Mouse (Mus musculus): ENCODE measurements around the gene Cpxm1. TPM values are rescaled to one million over a fixed set of nuclear protein-coding genes. Genes with fewer than 3 reads are reported as not detected.

Cpxm1 gene
- polyA plus RNA-seq (2015; fragmentation: Nextera tagmentation; extraction: Ambion mirVana): 36.1 and 36.3 TPM in 2 replicates

GRCm38 (mm10) chr2:130397186-130397985, at the start of gene Cpxm1:
Gene Cpxm1 (minus strand): TSS chr2:130397574.
- H3K4me1 ChIP-seq (replicated peaks): peaks cover 17% of the 10 kb centered on the region; the same call in 1 of the 2 replicates
- H3K27me3 ChIP-seq (replicated peaks): 0 out of 2 replicates have a peak, but pooled peaks cover 6% of the 10 kb centered on the region
- WGBS: under 1% methylated on average over 41 of the region's 53 CpGs
- peak; percentile 94 for ATAC-seq
- H3K9me3 ChIP-seq: no peaks in the 10 kb centered on the region
- H3K9ac ChIP-seq: peak within 1 kb of the TSS; percentile 68
- no peaks in the 10 kb centered on the region for H3K36me3 ChIP-seq
- peak within 1 kb of the TSS; percentile 61 for H3K4me3 ChIP-seq (replicated peaks)
- H3K4me2 ChIP-seq (replicated peaks): peak within 1 kb of the TSS; percentile 96
- H3K27ac ChIP-seq: peak within 1 kb of the TSS; percentile 54; the same call in 1 of the 2 replicates

- Histone ChIP-seq H3K4me2 (replicated peaks) (no peak overlapping the region), H3K4me1 (replicated peaks) (no peaks in the 10 kb centered on the region), H3K27ac (no peak overlapping the region), H3K36me3 (peaks cover 56% of the 10 kb centered on the region), H3K9me3 (no peaks in the 10 kb centered on the region), H3K9ac (no peak overlapping the region), H3K27me3 (replicated peaks) (no peaks in the 10 kb centered on the region), H3K4me3 (replicated peaks) (no peak overlapping the region)
- 89% methylated on average over 10 of the region's 10 CpGs for WGBS
- ATAC-seq: no peak
Measured at GRCm38 (mm10) chr2:130442162-130442561, 44.8 kb upstream of the Cpxm1 start.

- ATAC-seq: no peak
- Histone ChIP-seq H3K9me3 (no peaks in the 10 kb centered on the region), H3K9ac (no peak overlapping the region), H3K27me3 (replicated peaks) (no peaks in the 10 kb centered on the region), H3K4me1 (replicated peaks) (no peaks in the 10 kb centered on the region), H3K27ac (no peak overlapping the region), H3K4me2 (replicated peaks) (no peak overlapping the region), H3K36me3 (peaks cover 56% of the 10 kb centered on the region), H3K4me3 (replicated peaks) (no peak overlapping the region)
- WGBS: 92% methylated on average over 4 of the region's 4 CpGs
Measured at GRCm38 (mm10) chr2:130439840-130440480, 42.6 kb upstream of the Cpxm1 start.

- no peak for ATAC-seq
- WGBS: 96% methylated on average over 3 of the region's 3 CpGs
- peaks cover 50% of the 10 kb centered on the region for H3K36me3 ChIP-seq
Measured at GRCm38 (mm10) chr2:130438861-130439260, 41.5 kb upstream of the Cpxm1 start.

GRCm38 (mm10) chr2:130436769-130437168, 39.4 kb upstream of the Cpxm1 start:
- Histone ChIP-seq H3K9me3 (no peaks in the 10 kb centered on the region), H3K4me3 (replicated peaks) (no peak overlapping the region), H3K27me3 (replicated peaks) (no peaks in the 10 kb centered on the region), H3K9ac (no peak overlapping the region), H3K36me3 (peaks cover 33% of the 10 kb centered on the region), H3K4me2 (replicated peaks) (no peak overlapping the region), H3K27ac (no peak overlapping the region), H3K4me1 (replicated peaks) (no peaks in the 10 kb centered on the region)
- WGBS: 93% methylated on average over 1 of the region's 1 CpGs
- no peak for ATAC-seq

More at GRCm38 (mm10) chr2:130438861-130439260, 41.5 kb upstream of the Cpxm1 start:
- no peaks in the 10 kb centered on the region for H3K9me3 ChIP-seq
- no peak overlapping the region for H3K4me3 ChIP-seq (replicated peaks)
- H3K27ac ChIP-seq: no peak overlapping the region
- H3K27me3 ChIP-seq (replicated peaks): no peaks in the 10 kb centered on the region
- H3K4me1 ChIP-seq (replicated peaks): no peaks in the 10 kb centered on the region
- H3K4me2 ChIP-seq (replicated peaks): no peak overlapping the region
- no peak overlapping the region for H3K9ac ChIP-seq

GRCm38 (mm10) chr2:130433152-130433551, 35.8 kb upstream of the Cpxm1 start:
- Histone ChIP-seq H3K9me3 (no peaks in the 10 kb centered on the region), H3K27ac (no peak overlapping the region), H3K4me1 (replicated peaks) (no peaks in the 10 kb centered on the region), H3K9ac (no peak overlapping the region), H3K36me3 (peaks cover 3% of the 10 kb centered on the region; the same call in 1 of the 2 replicates), H3K4me2 (replicated peaks) (no peak overlapping the region), H3K27me3 (replicated peaks) (no peaks in the 10 kb centered on the region), H3K4me3 (replicated peaks) (no peak overlapping the region)
- ATAC-seq: peak; percentile 59
- WGBS: 19% methylated on average over 4 of the region's 4 CpGs

- H3K27ac ChIP-seq: no peak overlapping the region
- no peak for ATAC-seq
- no peak overlapping the region for H3K4me2 ChIP-seq (replicated peaks)
- no peaks in the 10 kb centered on the region for H3K9me3 ChIP-seq
- H3K27me3 ChIP-seq (replicated peaks): no peaks in the 10 kb centered on the region
- no peak overlapping the region for H3K4me3 ChIP-seq (replicated peaks)
- H3K9ac ChIP-seq: no peak overlapping the region
- no peaks in the 10 kb centered on the region for H3K4me1 ChIP-seq (replicated peaks)
- no peaks in the 10 kb centered on the region for H3K36me3 ChIP-seq
- WGBS: 76% methylated on average over 3 of the region's 3 CpGs
Measured at GRCm38 (mm10) chr2:130432157-130432556, 34.8 kb upstream of the Cpxm1 start.

GRCm38 (mm10) chr2:130430484-130430883, 33.1 kb upstream of the Cpxm1 start:
- Histone ChIP-seq H3K4me3 (replicated peaks) (no peak overlapping the region), H3K4me1 (replicated peaks) (no peaks in the 10 kb centered on the region), H3K27me3 (replicated peaks) (no peaks in the 10 kb centered on the region), H3K36me3 (no peaks in the 10 kb centered on the region), H3K4me2 (replicated peaks) (no peak overlapping the region), H3K9me3 (no peaks in the 10 kb centered on the region), H3K9ac (no peak overlapping the region), H3K27ac (no peak overlapping the region)
- ATAC-seq: no peak
- 86% methylated on average over 3 of the region's 3 CpGs for WGBS

GRCm38 (mm10) chr2:130429851-130430250, 32.5 kb upstream of the Cpxm1 start:
- 55% methylated on average over 2 of the region's 2 CpGs for WGBS
- ATAC-seq: no peak
- Histone ChIP-seq H3K9ac (no peak overlapping the region), H3K4me3 (replicated peaks) (no peak overlapping the region), H3K4me2 (replicated peaks) (no peak overlapping the region), H3K9me3 (no peaks in the 10 kb centered on the region), H3K4me1 (replicated peaks) (no peaks in the 10 kb centered on the region; the same call in 1 of the 2 replicates), H3K27ac (no peak overlapping the region), H3K27me3 (replicated peaks) (no peaks in the 10 kb centered on the region), H3K36me3 (no peaks in the 10 kb centered on the region)

GRCm38 (mm10) chr2:130425112-130425511, 27.7 kb upstream of the Cpxm1 start:
- Histone ChIP-seq H3K4me3 (replicated peaks) (peak overlapping the region; percentile 71), H3K27me3 (replicated peaks) (no peaks in the 10 kb centered on the region), H3K4me2 (replicated peaks) (peak overlapping the region; percentile 92), H3K9me3 (no peaks in the 10 kb centered on the region), H3K9ac (peak overlapping the region; percentile 89), H3K27ac (no peak overlapping the region), H3K36me3 (no peaks in the 10 kb centered on the region; the same call in 1 of the 2 replicates), H3K4me1 (replicated peaks) (peaks cover 9% of the 10 kb centered on the region; the same call in 1 of the 2 replicates)
- ATAC-seq: no peak
- 37% methylated on average over 5 of the region's 5 CpGs for WGBS

- H3K36me3 ChIP-seq: no peaks in the 10 kb centered on the region; the same call in 1 of the 2 replicates
Measured at GRCm38 (mm10) chr2:130424126-130424853, 26.9 kb upstream of the Cpxm1 start, which contains the start of the genes Vps16 and Pced1a. Gene Vps16 (plus strand): TSS chr2:130424339. Gene Pced1a (minus strand): TSS chr2:130424701.

More at GRCm38 (mm10) chr2:130424126-130424853, 26.9 kb upstream of the Cpxm1 start, which contains the start of the genes Vps16 and Pced1a:
- H3K4me3 ChIP-seq (replicated peaks): peak within 1 kb of the TSS; percentile 71
- no peaks in the 10 kb centered on the region for H3K9me3 ChIP-seq
- peaks cover 9% of the 10 kb centered on the region; the same call in 1 of the 2 replicates for H3K4me1 ChIP-seq (replicated peaks)
- peak; percentile 98 for ATAC-seq
- no peaks in the 10 kb centered on the region for H3K27me3 ChIP-seq (replicated peaks)
- peak within 1 kb of the TSS; percentile 89 for H3K9ac ChIP-seq
- peak within 1 kb of the TSS; percentile 92 for H3K4me2 ChIP-seq (replicated peaks)
- H3K27ac ChIP-seq: peak within 1 kb of the TSS; percentile 93
- under 1% methylated on average over 58 of the region's 58 CpGs for WGBS

Measured in intestine, embryonic 15.5 days (tissue).